Mouse (Mus musculus) megakaryocyte, embryonic 14.5 days (primary cell): ENCODE measurements around the gene Fam151a.
"Not testable (repeated sequence)": the region's sequence is repeated elsewhere in the genome, so short reads cannot be mapped to it uniquely, and the experiment has no call there.

Experiments used
- FLI1 ChIP-seq: IDR thresholded peaks from 2 replicates; pipeline ENCODE4 v1.6.1; 2012; ENCODE audit warnings: low read length, inconsistent platforms, mixed read lengths
- GATA1 ChIP-seq: IDR thresholded peaks from 3 replicates; pipeline ENCODE4 v1.6.1; 2012; ENCODE audit warnings: mixed read lengths, low read length, inconsistent platforms, borderline replicate concordance

GRCm38 (mm10) chr4:106736884-106737283 is 3.2 kb downstream of the Fam151a start:
- TF ChIP-seq GATA1, FLI1: not testable (repeated sequence)
